In the genomic region with DNA sequence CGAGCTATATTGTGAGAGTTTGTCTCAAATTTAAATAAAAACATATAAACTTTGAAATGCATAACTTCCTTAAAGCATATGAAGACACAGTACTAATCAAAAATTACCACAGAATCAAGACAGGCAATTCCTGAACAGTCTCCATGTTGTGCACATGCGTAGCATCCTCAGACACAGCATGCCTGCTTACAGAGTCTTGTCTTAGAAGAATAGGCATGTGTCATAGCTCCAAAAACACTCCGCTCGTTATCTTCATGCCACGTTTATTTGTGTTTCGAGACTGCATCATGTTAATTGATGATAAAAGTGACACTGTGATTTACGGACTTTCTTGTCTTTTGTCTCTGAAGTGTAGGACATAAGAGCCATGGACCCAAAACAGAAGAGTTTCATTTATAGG, we compare ENCODE assay signal across 16 mouse cellular contexts.
DNase-seq lines count a peak whose midpoint lies in the region; TF ChIP-seq lines count a peak whose summit lies in the region.
"Had no signal": no experiment of that assay in that cellular context is flagged by ENCODE, and none has a peak within 500 bp of the region (broad histone marks: within the 10 kb centered on the region; RNA-seq: fewer than 3 reads in every experiment).

No protein-coding gene starts in this region.

- TF ChIP-seq CTCF in layer of hippocampus, adult 2 months (conservative IDR thresholded peaks at IDR 0.05) = no peak
- TF ChIP-seq CTCF in spleen, adult 2 months (IDR thresholded peaks at IDR 0.05; ENCODE audit: extremely low read depth, insufficient read depth, insufficient read length, insufficient replicate concordance) = no peak
- TF ChIP-seq CTCF in small intestine, adult 2 months (IDR thresholded peaks at IDR 0.05; ENCODE audit: extremely low read depth, insufficient read length, insufficient replicate concordance, low read depth, low read length) = no peak

- H3K27me3 ChIP-seq in spleen, adult 2 months (ENCODE audit: control insufficient read depth, insufficient read depth, low read length) = no peaks in the 10 kb centered on the region
- H3K27me3 ChIP-seq in small intestine, adult 2 months (ENCODE audit: control insufficient read depth, insufficient read depth, low read length) = no peaks in the 10 kb centered on the region
- H3K27me3 ChIP-seq: forebrain, embryonic 13.5 days; hindbrain, embryonic 12.5 days had no signal

- peaks cover 25% of the 10 kb centered on the region for H3K4me1 ChIP-seq in spleen, adult 2 months (ENCODE audit: control insufficient read depth, insufficient read depth, insufficient read length)
- no peaks in the 10 kb centered on the region; the same call in 1 of the 2 replicates for H3K4me1 ChIP-seq in small intestine, adult 2 months (ENCODE audit: control insufficient read depth, insufficient read depth, insufficient read length, low read length)
- H3K4me1 ChIP-seq: forebrain, embryonic 13.5 days; hindbrain, embryonic 12.5 days had no signal

- intact Hi-C loops in left cerebral cortex, postnatal 25 days (cut with DNase I) = no loop called here

- WGBS in spleen, adult 2 months = 58% methylated on average over 7 of the region's 7 CpGs
- 86% methylated on average over 7 of the region's 7 CpGs for WGBS in small intestine, adult 2 months

- peak overlapping the region; percentile 55 for H3K27ac ChIP-seq in layer of hippocampus, adult 2 months
- peak overlapping the region; percentile 82 for H3K27ac ChIP-seq in spleen, adult 2 months (ENCODE audit: insufficient read depth, low read length)
- peak overlapping the region; percentile 27; the same call in 1 of the 2 replicates for H3K27ac ChIP-seq in small intestine, adult 2 months (ENCODE audit: insufficient read depth, low read depth, low read length)
- H3K27ac ChIP-seq: forebrain, embryonic 13.5 days; gastrocnemius, adult 2 months; hindbrain, embryonic 12.5 days; hindbrain, postnatal 0 days had no signal

- H3K4me3 ChIP-seq in layer of hippocampus, adult 2 months = no peak overlapping the region
- no peak overlapping the region for H3K4me3 ChIP-seq in spleen, adult 2 months (ENCODE audit: extremely low read depth, insufficient read depth, insufficient read length)
- H3K4me3 ChIP-seq in small intestine, adult 2 months (ENCODE audit: low read depth, low read length) = no peak overlapping the region
- H3K4me3 ChIP-seq: embryonic facial prominence, embryonic 10.5 days; forebrain, embryonic 13.5 days; gastrocnemius, adult 2 months; hindbrain, embryonic 12.5 days had no signal

- no peak for TF ChIP-seq POLR2A in spleen, adult 2 months (IDR thresholded peaks at IDR 0.05; ENCODE audit: low read depth, low read length)
- no peak for TF ChIP-seq POLR2A in small intestine, adult 2 months (IDR thresholded peaks at IDR 0.05; ENCODE audit: low read depth, low read length)

- DNase-seq in layer of hippocampus, adult 2 months (ENCODE audit: low spot score in 2 of 2) = no peak
- DNase-seq in layer of hippocampus, adult 9-11 months = no peak
- no peak for DNase-seq in spleen, adult 2 months (ENCODE audit: low read depth in 1 of 2, low spot score in 2 of 2)
- no peak for DNase-seq in spleen, postnatal 4 days (ENCODE audit: low spot score in 2 of 2)
- peak; percentile 22 for DNase-seq in MN1 (ENCODE audit: low spot score)
- DNase-seq in left cerebral cortex, postnatal 25 days (ENCODE audit: low spot score in 2 of 2) = no peak
- DNase-seq: cerebellum, adult 18-20 months; cerebellum, adult 9-11 months; cerebellum, postnatal 36 days; forebrain, postnatal 0 days had no signal

- H3K36me3 ChIP-seq in spleen, adult 2 months (ENCODE audit: control insufficient read depth, insufficient read depth, low read length) = no peaks in the 10 kb centered on the region
- no peaks in the 10 kb centered on the region for H3K36me3 ChIP-seq in small intestine, adult 2 months (ENCODE audit: control insufficient read depth, insufficient read depth, low read length)
- H3K36me3 ChIP-seq: embryonic facial prominence, embryonic 10.5 days; hindbrain, embryonic 12.5 days had no signal

Comparison
In these comparisons a context has a peak if more than half of its experiments do, and no peak if none do; other contexts are left out.
1. H3K27ac ChIP-seq: peak in every context shown above with its lines; median percentile 82 in spleen, adult 2 months; 55 in layer of hippocampus, adult 2 months; 27 in small intestine, adult 2 months.